ENCODE assay signal across 16 mouse cellular contexts in genomic region chr3:119701467-119701866, GRCm38 (mm10).
A peak's percentile ranks its signal among the peaks of the same experiment; 100 is the strongest.
DNase-seq lines count a peak whose midpoint lies in the region; ATAC-seq and TF ChIP-seq lines count a peak whose summit lies in the region.
"Had no signal": no experiment of that assay in that cellular context is flagged by ENCODE, and none has a peak within 500 bp of the region (broad histone marks: within the 10 kb centered on the region; RNA-seq: fewer than 3 reads in every experiment).

No protein-coding gene starts in this region.

- H3K4me1 ChIP-seq in intestine, embryonic 16.5 days (ENCODE audit: control insufficient read depth, insufficient read depth, low read length): peaks cover 9% of the 10 kb centered on the region; the same call in 1 of the 2 replicates
- no peaks in the 10 kb centered on the region for H3K4me1 ChIP-seq in kidney, embryonic 16.5 days (ENCODE audit: insufficient read depth, low read length)
- H3K4me1 ChIP-seq in liver, postnatal 0 days (ENCODE audit: insufficient read depth): no peaks in the 10 kb centered on the region; the same call in 1 of the 2 replicates
- no peaks in the 10 kb centered on the region for H3K4me1 ChIP-seq in neural tube, embryonic 15.5 days
- H3K4me1 ChIP-seq: forebrain, embryonic 13.5 days; limb, embryonic 12.5 days; neural tube, embryonic 13.5 days had no signal

- ATAC-seq in intestine, embryonic 16.5 days: peak; percentile 96
- ATAC-seq in kidney, embryonic 16.5 days (ENCODE audit: low FRiP score, low TSS enrichment): peak; percentile 49; the same call in 1 of the 2 replicates
- ATAC-seq in liver, postnatal 0 days: peak; percentile 58; the same call in 1 of the 2 replicates
- no peak for ATAC-seq in neural tube, embryonic 15.5 days (ENCODE audit: low FRiP score)
- ATAC-seq in inflammation-experienced regulatory T-cells, adult 6 months: no peak
- ATAC-seq: forebrain, embryonic 13.5 days; lung, postnatal 0 days had no signal

- no peak overlapping the region for H3K9ac ChIP-seq in intestine, embryonic 16.5 days (ENCODE audit: low read depth, low read length)
- H3K9ac ChIP-seq in kidney, embryonic 16.5 days (replicated peaks; ENCODE audit: low read length): no peak overlapping the region
- no peak overlapping the region for H3K9ac ChIP-seq in liver, postnatal 0 days (replicated peaks)
- H3K9ac ChIP-seq in neural tube, embryonic 15.5 days (replicated peaks): no peak overlapping the region
- H3K9ac ChIP-seq: forebrain, embryonic 13.5 days; hindbrain, embryonic 14.5 days; limb, embryonic 12.5 days; neural tube, embryonic 13.5 days had no signal

- H3K27me3 ChIP-seq in intestine, embryonic 16.5 days (replicated peaks; ENCODE audit: control insufficient read depth, insufficient read depth, low read length): no peaks in the 10 kb centered on the region
- no peaks in the 10 kb centered on the region for H3K27me3 ChIP-seq in kidney, embryonic 16.5 days (ENCODE audit: insufficient read depth, low read length)
- no peaks in the 10 kb centered on the region for H3K27me3 ChIP-seq in liver, postnatal 0 days (ENCODE audit: insufficient read depth, low read length)
- H3K27me3 ChIP-seq in neural tube, embryonic 15.5 days (replicated peaks): no peaks in the 10 kb centered on the region
- H3K27me3 ChIP-seq: forebrain, embryonic 13.5 days; limb, embryonic 12.5 days; neural tube, embryonic 13.5 days had no signal

- no peak overlapping the region for H3K27ac ChIP-seq in gastrocnemius, adult 2 months
- H3K27ac ChIP-seq in intestine, embryonic 16.5 days (ENCODE audit: low read length): peak overlapping the region; percentile 51; the same call in 1 of the 2 replicates
- H3K27ac ChIP-seq in kidney, embryonic 16.5 days (ENCODE audit: low read length): no peak overlapping the region
- H3K27ac ChIP-seq in liver, postnatal 0 days (ENCODE audit: low read depth): no peak overlapping the region
- H3K27ac ChIP-seq in neural tube, embryonic 15.5 days (replicated peaks): no peak overlapping the region
- H3K27ac ChIP-seq: forebrain, embryonic 13.5 days; hindbrain, embryonic 14.5 days; left cerebral cortex, adult 2 months; limb, embryonic 12.5 days; neural tube, embryonic 13.5 days had no signal

- 23% methylated on average over 3 of the region's 3 CpGs for WGBS in intestine, embryonic 16.5 days
- 47% methylated on average over 3 of the region's 3 CpGs for WGBS in kidney, embryonic 16.5 days
- 48% methylated on average over 3 of the region's 3 CpGs for WGBS in liver, postnatal 0 days (ENCODE audit: insufficient replicate concordance)
- 49% methylated on average over 3 of the region's 3 CpGs for WGBS in neural tube, embryonic 15.5 days

- H3K4me2 ChIP-seq in intestine, embryonic 16.5 days (ENCODE audit: low read depth, low read length): peak overlapping the region; percentile 33; the same call in 1 of the 2 replicates
- H3K4me2 ChIP-seq in kidney, embryonic 16.5 days (replicated peaks; ENCODE audit: low read depth, low read length): no peak overlapping the region
- H3K4me2 ChIP-seq in liver, postnatal 0 days (ENCODE audit: low read depth, low read length): no peak overlapping the region
- H3K4me2 ChIP-seq in neural tube, embryonic 15.5 days: no peak overlapping the region
- H3K4me2 ChIP-seq: forebrain, embryonic 13.5 days; hindbrain, embryonic 14.5 days; limb, embryonic 12.5 days; neural tube, embryonic 13.5 days had no signal

- TF ChIP-seq CTCF in gastrocnemius, adult 2 months (IDR thresholded peaks at IDR 0.05): no peak
- no peak for TF ChIP-seq CTCF in liver, postnatal 0 days (IDR thresholded peaks at IDR 0.05; ENCODE audit: low read depth)

- intact Hi-C loops in gastrocnemius, postnatal 14 days (cut with DNase I; ENCODE audit: low total_unique reads): no loop called here
- intact Hi-C loops in gastrocnemius, adult 2 months (cut with DNase I): no loop called here
- intact Hi-C loops in heart, postnatal 25 days (cut with DNase I): no loop called here

- no peak for TF ChIP-seq EP300 in liver, postnatal 0 days (IDR thresholded peaks at IDR 0.05; ENCODE audit: low read depth)

- DNase-seq in gastrocnemius, postnatal 14 days: peak; percentile 11
- DNase-seq in gastrocnemius, adult 2 months: no peak
- no peak for DNase-seq in liver, postnatal 0 days
- DNase-seq in heart, postnatal 25 days (ENCODE audit: low spot score): no peak
- DNase-seq: cerebellum, adult 9-11 months; thymus, postnatal 36 days had no signal

- H3K9me3 ChIP-seq in intestine, embryonic 16.5 days (ENCODE audit: control insufficient read depth, low read length): no peaks in the 10 kb centered on the region
- H3K9me3 ChIP-seq in kidney, embryonic 16.5 days (ENCODE audit: low read length): no peaks in the 10 kb centered on the region
- H3K9me3 ChIP-seq in liver, postnatal 0 days (ENCODE audit: low read length): no peaks in the 10 kb centered on the region
- no peaks in the 10 kb centered on the region for H3K9me3 ChIP-seq in neural tube, embryonic 15.5 days (replicated peaks)
- H3K9me3 ChIP-seq: forebrain, embryonic 13.5 days; limb, embryonic 12.5 days; neural tube, embryonic 13.5 days had no signal

- H3K4me3 ChIP-seq in gastrocnemius, adult 2 months: no peak overlapping the region
- no peak overlapping the region for H3K4me3 ChIP-seq in intestine, embryonic 16.5 days (ENCODE audit: low read length)
- no peak overlapping the region for H3K4me3 ChIP-seq in kidney, embryonic 16.5 days (ENCODE audit: low read length)
- H3K4me3 ChIP-seq in liver, postnatal 0 days (ENCODE audit: low read depth, low read length): no peak overlapping the region
- no peak overlapping the region for H3K4me3 ChIP-seq in neural tube, embryonic 15.5 days (replicated peaks)
- H3K4me3 ChIP-seq: forebrain, embryonic 13.5 days; left cerebral cortex, adult 2 months; limb, embryonic 12.5 days; neural tube, embryonic 13.5 days had no signal

- no peaks in the 10 kb centered on the region for H3K36me3 ChIP-seq in intestine, embryonic 16.5 days (ENCODE audit: control insufficient read depth, insufficient read depth, low read length)
- H3K36me3 ChIP-seq in kidney, embryonic 16.5 days (ENCODE audit: insufficient read depth, low read length): no peaks in the 10 kb centered on the region
- no peaks in the 10 kb centered on the region for H3K36me3 ChIP-seq in liver, postnatal 0 days (replicated peaks; ENCODE audit: insufficient read depth, low read length)
- H3K36me3 ChIP-seq in neural tube, embryonic 15.5 days: no peaks in the 10 kb centered on the region
- H3K36me3 ChIP-seq: limb, embryonic 12.5 days; neural tube, embryonic 13.5 days had no signal

Comparison
In these comparisons a context has a peak if more than half of its experiments do, and no peak if none do; other contexts are left out.
1. ATAC-seq: peak in intestine, embryonic 16.5 days (single experiment), kidney, embryonic 16.5 days (single experiment) and liver, postnatal 0 days (single experiment); none in neural tube, embryonic 15.5 days (single experiment) and inflammation-experienced regulatory T-cells, adult 6 months (single experiment).